Mouse (Mus musculus) T-cell, adult 2 months (primary cell): ENCODE results near the gene Plin5.

Experiments used
- DNase-seq: peaks from one replicate; pipeline ENCODE4 v3.0.0; 2022; ENCODE audit warnings: low spot score

The Plin5 gene

DNA sequence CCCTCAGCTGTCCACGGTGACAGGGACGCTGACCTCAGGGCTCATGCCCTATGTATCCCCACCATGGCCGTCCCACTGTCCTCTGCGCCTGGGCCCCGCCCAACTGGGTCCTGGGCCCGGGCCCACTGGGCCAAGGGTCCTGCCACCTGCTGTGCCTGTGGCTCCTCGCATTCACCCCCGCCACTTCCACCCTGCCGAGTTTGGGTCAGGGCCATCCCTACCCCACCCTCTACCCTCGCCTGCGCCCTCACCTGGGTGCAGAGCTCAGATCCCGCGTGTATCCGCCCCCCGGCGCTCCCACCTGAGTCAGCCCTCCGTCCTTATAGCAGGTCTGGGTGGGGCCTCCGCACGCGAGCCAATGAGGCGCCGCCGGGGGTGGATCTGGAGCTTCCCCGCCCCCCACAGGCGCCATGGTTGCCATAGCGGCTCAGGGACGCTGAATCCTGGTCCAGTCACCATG, at the start of gene Plin5:
Gene Plin5, minus strand, starts transcription at position 346 of the 460 bp plus-strand sequence.
- DNase-seq = no peak

DNA sequence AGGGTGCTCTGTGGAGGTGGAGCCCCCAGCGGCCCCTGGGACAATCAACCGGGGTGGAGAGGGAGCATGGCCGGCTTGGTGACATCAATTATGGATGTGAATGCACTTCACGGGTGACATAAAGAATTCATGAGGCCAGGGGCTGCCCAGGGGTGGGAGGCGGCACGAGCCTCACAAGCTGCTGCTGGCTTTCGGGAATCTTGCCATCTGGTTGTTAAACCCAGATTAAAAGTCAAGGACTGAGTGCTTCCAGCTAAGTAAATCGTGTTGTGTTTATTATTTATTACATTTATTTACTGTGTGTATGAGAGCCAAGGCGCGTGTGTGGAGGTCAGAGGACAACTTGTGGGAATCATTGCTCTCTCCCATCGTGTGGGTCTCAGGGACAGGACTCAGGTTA, 48.3 kb upstream of the Plin5 start:
- DNase-seq = no peak

DNA sequence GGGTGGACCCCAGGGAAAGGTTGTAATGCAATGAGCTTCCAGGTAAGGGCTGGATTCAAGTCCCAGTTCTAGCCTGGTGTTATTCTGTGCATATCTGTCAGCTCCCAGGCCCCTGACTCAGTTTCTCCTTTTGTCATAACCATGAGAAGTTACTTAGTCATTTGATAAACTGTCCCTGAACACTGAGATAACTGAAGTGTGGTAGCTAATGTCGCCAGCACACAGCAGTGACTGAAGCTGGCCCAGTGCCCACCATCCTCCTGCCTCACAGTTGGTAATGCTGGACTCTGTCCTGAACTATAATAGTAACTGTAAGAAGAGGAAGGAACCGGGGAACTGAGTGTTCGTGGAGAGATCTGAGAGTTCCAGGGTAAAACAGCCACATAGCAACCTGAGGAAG, 47.1 kb upstream of the Plin5 start:
- DNase-seq = no peak

DNA sequence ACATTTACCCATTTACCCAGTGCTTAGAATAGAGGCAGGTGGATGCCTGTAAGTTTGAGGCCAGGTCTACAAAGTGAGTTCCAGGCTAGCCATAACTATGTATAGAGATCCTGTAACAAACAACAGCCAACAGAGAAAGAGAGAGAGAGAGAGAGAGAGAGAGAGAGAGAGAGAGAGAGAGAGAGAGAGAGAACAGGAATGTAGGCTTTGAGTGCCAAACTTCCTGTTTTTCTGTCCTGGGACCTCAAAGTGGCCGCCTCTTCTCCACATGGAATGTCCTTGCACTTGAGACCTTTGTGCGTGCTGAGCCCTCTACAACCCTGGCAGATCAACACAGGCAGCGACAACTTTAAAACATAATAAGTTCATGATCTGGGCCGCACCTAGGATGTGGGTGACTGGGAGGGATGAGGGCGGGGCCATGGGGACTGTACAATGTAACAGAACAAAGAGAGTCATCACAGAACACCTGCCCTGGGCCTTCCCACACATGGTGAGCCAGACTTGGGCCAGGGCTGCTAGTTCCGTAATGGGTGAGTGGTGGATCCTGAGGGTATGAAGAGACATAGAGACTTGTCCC, 46.2 kb upstream of the Plin5 start:
- DNase-seq = peak; percentile 84

DNA sequence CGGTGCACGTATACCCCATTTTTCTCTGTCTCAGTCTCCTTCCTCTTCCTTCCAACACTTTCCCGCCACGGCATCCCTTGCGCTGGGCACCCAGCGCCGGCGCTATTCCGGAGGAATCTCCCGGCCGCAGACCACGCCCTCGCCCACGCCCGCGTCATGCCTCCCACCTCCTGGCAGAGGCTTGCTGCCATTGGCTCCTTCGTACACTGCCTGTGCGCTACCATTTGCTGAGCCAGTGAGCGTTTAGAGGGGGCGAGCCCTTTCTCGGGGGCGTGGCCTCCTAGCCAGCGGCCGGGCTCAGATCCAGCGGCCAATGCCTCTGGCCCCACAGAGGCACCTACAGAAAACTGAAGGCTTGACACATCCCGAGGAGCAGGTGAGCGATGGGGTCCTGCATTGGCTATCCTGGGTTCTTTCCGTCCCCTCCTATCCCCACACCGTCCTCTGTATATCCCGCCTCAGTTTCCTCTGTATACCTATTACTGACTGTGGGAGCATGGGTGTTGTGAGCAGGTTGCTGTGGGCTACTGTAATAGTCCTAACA, 44.9 kb upstream of the Plin5 start, which contains the start of gene Tnfaip8l1:
Gene Tnfaip8l1, plus strand, starts transcription at position 247 of the 544 bp plus-strand sequence.
- peak; percentile 90 for DNase-seq

DNA sequence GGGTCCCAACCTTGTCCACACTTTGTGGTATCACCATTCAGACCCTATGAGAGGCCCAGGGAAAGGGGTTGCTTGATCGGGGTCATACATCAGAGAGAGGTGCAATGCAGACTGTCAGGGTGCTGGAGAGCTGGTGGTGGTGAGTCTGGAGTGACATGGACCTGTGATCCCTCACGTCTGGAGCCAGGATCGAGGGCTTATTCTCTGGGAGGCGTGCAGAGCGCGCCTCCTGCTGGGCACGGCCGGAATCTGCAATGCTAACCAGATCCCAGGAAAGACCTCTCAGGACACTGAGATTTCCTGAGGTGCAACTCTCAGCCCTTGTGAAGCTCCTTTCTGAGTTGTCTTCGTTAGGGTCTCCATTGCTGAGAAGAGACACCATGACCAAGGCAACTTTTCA, 42.3 kb upstream of the Plin5 start:
- DNase-seq = peak; percentile 24

DNA sequence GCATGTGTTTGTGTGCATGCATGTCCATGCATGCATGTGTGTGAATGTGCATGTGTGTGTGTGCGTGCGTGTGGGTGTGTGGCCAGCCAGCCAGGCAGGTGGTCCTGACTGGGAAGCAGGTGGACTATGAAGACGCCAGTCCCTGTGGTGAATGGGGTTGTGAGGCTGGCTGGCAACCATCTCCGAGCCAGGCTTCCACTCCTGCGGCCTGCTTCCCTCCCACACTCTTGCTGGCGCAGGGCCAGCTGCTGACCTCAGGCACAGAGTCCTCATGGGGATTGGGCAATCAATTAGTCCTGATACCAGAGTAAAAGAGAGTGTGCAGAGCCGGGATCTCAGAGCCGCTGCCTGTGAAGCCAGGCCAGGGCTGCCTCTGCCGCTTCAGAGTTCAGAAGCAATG, 36.2 kb upstream of the Plin5 start:
- no peak for DNase-seq

DNA sequence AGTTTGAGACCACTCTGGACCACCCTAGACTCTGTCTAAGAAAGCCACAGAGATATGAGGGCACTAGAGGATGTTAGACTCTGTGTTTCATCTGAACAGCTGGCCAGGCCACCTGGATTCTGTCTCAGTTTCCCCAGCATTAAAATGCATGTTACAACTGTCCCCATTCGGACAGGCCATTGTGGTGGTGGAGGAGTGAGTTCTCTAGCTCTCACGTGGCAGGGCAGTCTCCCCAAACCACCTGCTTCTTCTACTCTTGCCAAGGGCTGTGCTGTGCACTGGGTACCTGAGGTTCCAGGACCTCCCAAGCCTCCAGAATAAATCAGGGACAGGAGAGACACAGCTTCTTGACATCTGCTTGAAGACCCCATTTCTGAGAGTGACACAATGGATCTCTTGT, 32.5 kb upstream of the Plin5 start:
- DNase-seq = no peak

DNA sequence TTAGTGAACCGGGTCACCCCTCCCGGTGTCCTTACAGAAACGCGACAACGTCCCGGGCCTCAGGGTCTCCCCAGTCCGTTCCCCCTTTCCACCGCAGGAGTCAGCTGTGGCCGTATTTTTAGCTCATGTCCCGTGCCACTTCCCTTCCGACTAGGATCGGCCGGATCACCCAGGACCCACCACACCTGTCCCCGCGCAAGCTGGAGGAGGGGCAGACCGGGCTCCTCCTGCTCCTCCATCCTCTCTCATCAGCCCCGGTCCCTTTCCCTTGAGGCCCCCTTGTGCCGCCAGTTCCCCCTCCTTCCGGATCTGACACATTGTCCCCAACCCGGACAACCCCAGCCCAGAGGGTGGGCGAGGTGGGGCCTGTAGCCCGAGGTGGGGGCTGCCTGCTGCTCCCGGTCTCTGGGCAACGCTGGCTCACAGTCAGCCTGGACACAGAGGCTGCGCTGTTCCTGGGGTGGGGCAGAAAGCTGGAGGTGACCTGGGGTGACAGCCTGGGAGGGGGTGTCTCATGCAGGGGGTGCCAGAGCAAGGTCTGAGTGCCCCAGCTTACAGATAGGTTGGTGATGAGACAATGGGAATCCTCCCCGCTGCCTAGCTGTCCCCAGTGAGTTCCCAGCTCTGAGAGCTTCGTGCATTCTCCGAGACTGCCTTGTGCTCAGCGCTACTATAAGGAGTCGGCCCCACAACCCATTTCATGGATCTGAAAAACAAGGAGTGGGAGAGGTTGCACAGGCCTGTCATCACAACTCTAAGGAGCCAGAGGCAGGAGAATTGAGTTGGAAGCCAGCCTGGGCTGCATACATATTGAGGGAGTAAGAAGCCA, 31.6 kb upstream of the Plin5 start:
- DNase-seq = no peak

DNA sequence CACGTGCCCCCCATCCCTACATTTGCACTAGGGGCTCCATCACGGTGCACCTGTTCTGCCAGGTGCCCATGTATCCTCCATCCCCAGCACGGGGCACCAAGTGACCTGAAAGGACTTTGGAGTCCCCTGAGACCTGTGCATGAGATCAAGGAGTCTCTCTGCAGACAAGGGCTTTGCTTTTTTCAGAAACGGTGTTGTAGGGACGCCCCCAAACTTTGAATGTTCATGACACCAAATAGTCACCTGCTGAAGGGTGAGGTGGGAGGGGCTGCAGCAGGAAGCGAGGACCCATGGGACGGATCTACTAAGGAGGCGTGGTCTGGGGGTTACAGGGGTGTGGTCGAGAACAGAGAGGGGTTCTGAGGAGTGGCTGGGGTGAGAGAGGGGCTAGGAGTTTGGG, 30.9 kb upstream of the Plin5 start:
- DNase-seq = no peak

DNA sequence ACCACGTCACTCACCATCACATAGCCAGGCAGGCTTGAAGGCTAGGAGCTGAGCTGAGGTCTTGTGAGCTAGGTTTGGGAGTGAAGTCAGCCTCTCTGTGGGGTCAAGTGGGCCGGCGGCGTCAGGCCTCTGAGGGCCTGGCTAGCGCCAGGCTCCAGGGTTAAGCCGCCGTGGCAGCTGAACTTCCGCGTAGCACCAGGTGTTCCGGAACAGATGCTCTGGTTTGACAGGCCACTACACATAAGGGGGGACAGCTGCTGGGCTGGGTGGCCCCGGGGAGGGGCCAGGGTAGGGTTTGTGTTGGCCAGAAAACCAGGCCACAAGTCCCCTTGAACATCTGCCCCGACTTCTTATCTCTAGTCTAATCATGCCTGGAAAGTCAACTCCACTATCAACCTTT, 30.0 kb upstream of the Plin5 start:
- DNase-seq = no peak

DNA sequence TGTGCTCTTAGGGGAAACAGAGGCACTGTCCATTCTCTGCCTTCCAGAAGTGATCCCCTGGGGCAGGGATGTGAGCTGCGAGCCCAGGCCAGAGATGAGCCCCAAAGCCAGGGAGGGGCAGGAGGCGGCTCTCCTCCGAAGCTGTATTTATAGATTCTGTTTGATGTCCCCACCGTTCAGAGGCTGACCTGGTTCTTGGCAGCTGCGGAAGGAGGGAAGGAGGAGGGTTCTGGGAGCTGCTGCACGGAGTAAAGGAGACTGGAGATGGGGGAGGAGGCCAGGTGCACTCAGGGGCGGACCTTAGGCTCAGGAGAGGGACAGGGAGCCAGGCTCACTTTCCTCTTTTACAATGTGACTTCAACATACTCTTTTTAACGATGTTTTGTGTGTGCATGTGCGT, 28.7 kb upstream of the Plin5 start:
- no peak for DNase-seq

DNA sequence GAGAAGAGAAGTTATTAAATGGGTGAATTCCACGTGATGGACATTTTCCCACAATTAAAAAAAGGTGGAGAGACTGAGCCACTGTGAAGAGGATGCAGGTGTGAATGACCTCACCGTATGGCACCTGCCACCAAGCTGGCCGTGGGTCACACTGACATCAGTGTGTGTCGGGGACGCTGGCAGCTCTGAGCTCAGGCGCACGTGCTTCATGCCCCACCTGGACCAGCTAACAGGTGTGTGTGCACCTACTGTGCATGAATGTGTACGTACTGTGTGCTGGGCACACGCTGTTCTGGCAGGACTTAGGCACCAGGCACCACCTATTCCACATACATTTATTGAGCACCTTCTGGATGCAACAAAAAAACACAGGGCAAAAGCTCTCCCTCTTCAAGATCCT, 27.1 kb upstream of the Plin5 start:
- no peak for DNase-seq

DNA sequence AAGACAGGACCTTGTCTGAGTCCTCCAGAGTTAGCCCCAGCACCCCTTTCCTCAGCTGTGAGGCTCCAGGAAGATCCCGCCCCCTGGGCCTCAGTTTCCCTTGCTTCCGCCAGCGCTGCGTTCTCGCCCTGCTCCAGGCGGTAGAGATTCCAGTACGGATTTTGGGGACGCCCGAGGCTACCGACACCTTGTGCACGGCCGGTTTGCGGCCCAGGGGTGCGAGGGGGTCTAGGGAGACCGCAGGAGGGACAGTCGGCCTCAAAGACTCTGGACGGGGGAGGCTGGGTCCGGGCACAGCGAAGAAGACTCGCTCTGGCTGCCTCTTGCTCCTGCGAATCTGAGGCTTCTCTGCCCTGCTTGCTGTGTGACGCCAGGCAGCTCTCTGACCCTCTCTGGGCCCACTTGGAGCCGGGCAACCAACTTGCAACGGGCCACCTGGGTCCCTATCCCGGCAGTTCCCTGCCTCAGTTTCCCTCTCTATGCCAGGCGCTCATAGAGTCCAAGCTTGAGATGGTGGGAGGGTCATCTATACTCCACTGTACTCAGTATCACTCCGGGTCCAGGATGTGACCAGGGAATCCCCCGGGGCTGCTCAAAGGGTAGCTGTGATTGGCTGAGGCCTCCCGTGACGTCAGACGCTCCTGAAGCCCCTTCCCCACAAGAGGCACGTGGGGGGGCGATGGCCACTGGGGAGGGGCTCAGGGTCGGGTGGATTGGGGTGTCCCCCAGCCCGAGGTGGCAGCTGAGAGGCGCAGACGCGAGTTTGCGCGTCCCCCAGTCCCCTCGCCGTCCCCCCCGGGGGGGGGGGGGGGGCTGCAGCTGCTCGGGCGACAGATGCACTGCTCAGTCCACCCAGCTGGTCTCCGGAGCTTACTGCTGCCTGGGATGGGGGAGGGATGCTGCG, 24.6 kb upstream of the Plin5 start:
- no peak for DNase-seq

DNA sequence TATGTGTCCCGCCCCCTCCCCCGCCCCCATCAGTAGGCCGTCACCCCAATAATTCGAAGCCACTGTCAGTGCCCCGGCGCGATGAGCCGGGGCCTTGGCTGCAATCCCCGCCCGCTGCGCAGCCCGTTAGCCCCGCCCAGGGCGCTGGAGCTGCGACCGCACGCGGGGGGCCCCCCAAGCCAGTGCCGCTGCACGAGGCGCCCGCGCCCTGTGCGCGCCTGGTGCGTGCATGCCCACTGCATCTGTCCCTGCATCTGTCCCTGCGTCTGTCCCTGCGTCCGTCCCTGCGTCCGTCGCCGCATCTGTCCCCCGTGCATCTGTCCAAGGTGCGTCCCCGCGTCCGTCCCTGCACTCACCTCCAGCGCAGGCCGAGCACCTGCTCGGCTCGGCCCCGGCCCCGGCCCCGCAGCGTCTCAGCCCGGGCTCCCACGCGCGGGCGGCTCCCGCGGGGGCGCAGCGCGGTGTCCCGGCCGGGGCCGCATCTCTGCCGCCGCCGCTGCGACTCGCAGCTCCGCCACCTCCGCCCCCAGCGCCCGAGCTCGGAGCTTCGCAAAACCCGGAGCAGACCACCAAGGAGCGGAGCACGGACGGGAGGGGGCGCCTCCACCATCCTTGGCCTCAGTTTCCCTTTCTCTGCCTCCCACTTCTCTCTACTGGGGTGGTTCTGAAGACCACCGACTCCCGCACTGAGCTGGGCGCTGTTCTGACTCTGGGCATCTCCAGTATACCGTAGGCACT, 22.6 kb upstream of the Plin5 start, which contains the start of gene Sema6b:
Gene Sema6b, minus strand, starts transcription at position 486 of the 738 bp plus-strand sequence.
- DNase-seq = peak; percentile 29

DNA sequence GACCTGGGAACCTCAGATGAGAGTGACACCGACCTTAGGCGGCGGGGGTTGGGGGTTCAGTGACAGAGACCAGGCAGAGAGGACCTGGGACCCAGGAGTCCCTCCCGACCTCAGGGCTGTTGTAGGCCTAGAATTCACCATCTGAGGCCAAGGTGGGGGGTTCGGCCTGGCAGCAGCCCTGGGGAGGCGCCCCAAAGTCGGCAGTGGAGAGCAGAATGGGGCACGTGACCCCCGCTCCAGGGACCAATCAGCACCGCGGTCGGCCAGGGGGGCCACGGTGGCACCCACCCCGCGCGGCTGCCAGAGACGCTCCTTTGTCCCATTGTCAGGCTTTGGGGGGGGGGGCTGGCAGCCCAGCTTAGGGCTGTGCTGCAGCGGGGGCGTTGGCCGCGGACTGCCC, 22.0 kb upstream of the Plin5 start:
- no peak for DNase-seq

DNA sequence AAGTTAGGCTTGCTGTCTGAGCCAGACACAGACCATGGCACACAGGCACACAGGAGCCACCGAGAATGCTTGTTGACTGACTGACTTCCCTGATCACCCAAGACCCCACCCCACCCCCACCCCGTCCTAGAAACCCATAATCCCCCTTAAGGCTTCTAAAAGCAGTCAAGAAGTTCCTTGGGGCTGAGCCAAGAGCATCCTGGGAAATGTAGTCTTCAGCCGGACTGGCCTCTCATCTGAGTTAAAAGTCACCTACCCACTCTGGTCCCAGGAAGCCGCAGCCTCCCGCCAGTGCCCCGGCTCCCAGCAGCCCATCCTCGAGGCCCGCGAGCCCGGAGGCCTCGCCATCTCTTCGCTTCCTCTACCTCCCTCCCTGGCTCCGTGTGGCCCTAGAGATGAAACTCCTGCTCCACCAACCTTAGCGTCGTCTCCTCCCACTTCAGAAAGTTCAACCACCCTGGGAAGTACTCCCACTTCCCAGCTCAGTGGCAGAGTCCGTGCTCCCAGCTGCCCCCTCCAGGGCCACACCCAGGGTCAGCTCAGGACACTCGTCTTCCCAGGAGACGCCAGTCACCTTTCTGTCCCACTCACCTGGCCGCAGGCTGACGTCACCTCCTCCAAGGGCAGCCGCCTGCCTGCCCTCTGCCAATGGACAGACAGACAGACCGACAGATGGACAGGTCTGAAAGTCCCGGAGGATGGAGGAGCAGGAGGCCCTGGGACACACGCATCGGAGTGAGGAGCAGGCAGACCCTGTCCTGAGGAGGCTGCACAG, 20.6 kb upstream of the Plin5 start:
- DNase-seq = no peak

DNA sequence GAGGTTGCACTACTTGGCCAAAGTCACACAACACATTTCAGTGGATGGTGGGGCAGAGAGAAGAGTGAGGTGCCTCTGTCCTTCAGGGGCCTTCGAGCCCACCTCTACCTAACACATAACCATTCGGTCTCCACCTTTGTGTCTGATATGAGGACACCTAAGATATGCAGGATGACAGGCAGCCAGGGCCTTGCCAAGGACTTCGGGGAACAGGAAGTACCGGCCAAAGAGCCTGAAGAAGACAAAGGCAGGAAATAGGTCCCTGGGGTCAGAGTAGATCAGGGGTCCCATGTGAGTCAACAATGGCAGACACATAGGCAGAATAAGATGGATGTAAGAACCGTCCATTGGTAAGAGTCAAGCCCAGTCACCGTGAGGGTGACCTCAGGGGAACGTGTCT, 19.2 kb upstream of the Plin5 start:
- DNase-seq = no peak

DNA sequence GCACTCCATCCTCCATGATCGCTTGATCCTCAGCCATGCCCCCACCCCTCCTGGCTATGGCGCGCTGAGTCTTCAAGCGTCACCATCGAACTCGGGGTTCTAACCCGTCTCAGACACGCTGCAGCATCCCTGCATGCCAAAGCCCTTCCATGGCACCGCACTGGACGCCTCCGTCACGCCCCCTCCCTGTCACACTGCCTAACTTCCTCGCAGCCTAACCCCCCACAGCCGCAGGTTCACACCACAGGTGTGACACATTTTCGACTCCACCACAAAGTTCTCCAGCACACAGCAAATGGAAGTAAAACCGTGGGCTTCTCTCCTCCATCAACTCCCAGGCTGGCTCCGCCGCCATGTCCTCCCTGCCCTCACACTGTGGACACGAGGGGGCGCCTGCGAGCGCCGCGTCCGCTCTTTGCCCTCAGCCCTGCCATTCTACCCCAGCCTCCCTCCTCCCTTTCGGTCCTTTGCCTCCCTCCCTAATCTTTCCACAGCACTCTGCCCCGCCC, 17.1 kb upstream of the Plin5 start:
- peak; percentile 77 for DNase-seq
